Mouse (Mus musculus) brain, embryonic 14.5 days (tissue): Measurements from ENCODE around the gene Tyk2.

Experiments
- CTCF ChIP-seq: fragments of 200-500 bp; IDR thresholded peaks from 2 replicates; pipeline ENCODE4 v1.5.1; 2012; ENCODE audit warnings: inconsistent platforms, mild to moderate bottlenecking, moderate library complexity, borderline replicate concordance; ENCODE audit not compliant: insufficient read depth, insufficient read length; ENCODE audit errors: extremely low read depth
- POLR2A ChIP-seq: fragments of 200-500 bp; IDR thresholded peaks from 2 replicates; pipeline ENCODE4 v1.6.1; 2012; ENCODE audit warnings: mild to moderate bottlenecking, inconsistent platforms, borderline replicate concordance; ENCODE audit not compliant: poor library complexity, insufficient read depth, insufficient read length, severe bottlenecking; ENCODE audit errors: extremely low read depth

GRCm38 (mm10) chr9:21072641-21073040 is 58.4 kb downstream of the Tyk2 start:
- TF ChIP-seq POLR2A (no peak), CTCF (no peak)
